Mouse (Mus musculus) midbrain, embryonic 16.5 days (tissue): ENCODE measurements around the gene Defa26. TPM values are rescaled to one million over a fixed set of nuclear protein-coding genes. Genes with fewer than 3 reads are reported as not detected.
"Not testable (repeated sequence)": the region's sequence is repeated elsewhere in the genome, so short reads cannot be mapped to it uniquely, and the experiment has no call there.

ENCODE experiments used
- ATAC-seq: fragments of 200-750 bp; cut with Nextera tagmentation; 2 replicates; pipeline ENCODE4 v1.8.0; 2017; ENCODE audit warnings: moderate TSS enrichment
- H3K27ac ChIP-seq: fragments of 300-500 bp; sonication (generic); 2 replicates; pipeline ENCODE4 v1.5.1; 2014; ENCODE audit warnings: mild to moderate bottlenecking, low read length, mixed read lengths
- H3K27me3 ChIP-seq: fragments of 300-500 bp; sonication (generic); 2 replicates; pipeline ENCODE4 v1.6.1; 2014; ENCODE audit warnings: low read depth, low read length, mixed read lengths; ENCODE audit not compliant: control insufficient read depth, insufficient read depth
- H3K36me3 ChIP-seq: fragments of 300-500 bp; sonication (generic); 2 replicates; pipeline ENCODE4 v1.6.1; 2014; ENCODE audit warnings: mild to moderate bottlenecking, low read length, moderate library complexity, mixed read lengths; ENCODE audit not compliant: control insufficient read depth, insufficient read depth
- H3K4me1 ChIP-seq: fragments of 300-500 bp; sonication (generic); 2 replicates; pipeline ENCODE4 v1.6.1; 2014; ENCODE audit warnings: mild to moderate bottlenecking, low read length, mixed read lengths; ENCODE audit not compliant: control insufficient read depth, insufficient read depth
- H3K4me2 ChIP-seq: fragments of 300-500 bp; sonication (generic); 2 replicates; pipeline ENCODE4 v1.6.1; 2014; ENCODE audit warnings: mild to moderate bottlenecking, low read length, mixed read lengths
- H3K4me3 ChIP-seq: fragments of 300-500 bp; sonication (generic); 2 replicates; pipeline ENCODE4 v1.5.1; 2014; ENCODE audit warnings: low read depth, mild to moderate bottlenecking, low read length, moderate library complexity, mixed read lengths
- H3K9ac ChIP-seq: fragments of 300-500 bp; sonication (generic); 2 replicates; pipeline ENCODE4 v1.6.1; 2014; ENCODE audit warnings: low read depth, low read length, mixed read lengths
- H3K9me3 ChIP-seq: fragments of 300-500 bp; sonication (generic); replicated peaks from 2 replicates; pipeline ENCODE4 v1.6.1; 2014; ENCODE audit warnings: mild to moderate bottlenecking, low read length, mixed read lengths; ENCODE audit not compliant: control insufficient read depth, poor library complexity, severe bottlenecking
- WGBS: fragments of 180-500 bp; shearing (Covaris S2); extraction: QIAGEN DNeasy Blood & Tissue Kit; methylation state at CpG from one replicate; pipeline ENCODE4 v1.1.7; 2014; 5-methylcytosine and 5-hydroxymethylcytosine counted together
- polyA plus RNA-seq: library from polyadenylated mRNA; unstranded; fragments of >200 nt; fragmentation: Nextera tagmentation; extraction: Ambion mirVana; gene quantifications from 2 replicates; pipeline ENCODE4 v1.2.1, GENCODE M21; 2015

Defa26 gene
- not detected in 2 replicates for polyA plus RNA-seq

DNA sequence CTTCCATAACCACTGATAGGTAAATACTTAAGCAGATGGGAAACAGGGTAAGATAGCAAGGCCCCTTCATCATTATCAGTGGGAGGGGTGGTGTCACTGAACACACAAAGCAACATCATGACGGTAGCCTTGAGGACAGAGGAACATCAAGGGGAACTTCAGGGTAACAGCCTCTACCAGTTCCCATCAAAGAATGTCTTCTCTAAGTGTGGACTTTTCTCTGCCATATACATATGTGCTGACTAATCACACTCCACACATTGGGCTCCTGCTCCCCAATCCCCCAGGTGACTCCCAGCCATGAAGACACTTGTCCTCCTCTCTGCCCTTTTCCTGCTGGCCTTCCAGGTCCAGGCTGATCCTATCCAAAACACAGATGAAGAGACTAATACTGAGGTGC lies at the start of gene Defa26:
Gene Defa26, plus strand, starts transcription at position 301 of the 400 bp plus-strand sequence.
- ATAC-seq, H3K36me3 ChIP-seq, H3K4me1 ChIP-seq, H3K9ac ChIP-seq, H3K4me2 ChIP-seq, H3K4me3 ChIP-seq, H3K27me3 ChIP-seq, H3K9me3 ChIP-seq, H3K27ac ChIP-seq: not testable (repeated sequence)
- WGBS: no CpG with 5 or more reads among the region's 1 CpGs

DNA sequence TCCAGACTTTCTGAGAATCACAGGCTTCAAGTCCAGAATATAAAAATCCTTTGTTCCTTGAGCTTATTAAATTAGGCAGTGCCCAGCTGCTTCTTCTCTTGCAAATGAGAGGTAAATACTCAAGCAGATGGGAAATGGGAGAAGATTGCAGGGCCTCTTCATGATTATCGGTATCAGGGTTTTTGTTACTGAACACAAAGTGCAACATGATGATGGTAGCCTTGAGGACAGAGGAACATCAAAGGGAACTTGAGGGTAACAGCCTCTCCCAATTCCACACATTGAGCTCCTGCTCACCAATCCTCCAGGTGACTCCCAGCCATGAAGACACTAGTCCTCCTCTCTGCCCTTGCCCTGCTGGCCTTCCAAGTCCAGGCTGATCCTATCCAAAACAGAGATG lies 35.3 kb upstream of the Defa26 start, which contains the start of gene Defa28:
Gene Defa28, plus strand, starts transcription at position 301 of the 400 bp plus-strand sequence.
- WGBS: no CpG with 5 or more reads among the region's 1 CpGs
- not testable (repeated sequence) for ATAC-seq, H3K27ac ChIP-seq

GRCm38 (mm10) chr8:21594408-21594807 lies 23.6 kb upstream of the Defa26 start, which contains the start of gene Gm7861:
Gene Gm7861, minus strand, starts transcription at chr8:21594508.
- H3K27me3 ChIP-seq, H3K4me3 ChIP-seq, H3K4me1 ChIP-seq, H3K9me3 ChIP-seq, H3K9ac ChIP-seq, H3K27ac ChIP-seq, H3K4me2 ChIP-seq, H3K36me3 ChIP-seq, ATAC-seq: not testable (repeated sequence)
- no CpG with 5 or more reads among the region's 1 CpGs for WGBS

More for the DNA sequence above, 35.3 kb upstream of the Defa26 start, which contains the start of gene Defa28:
- not testable (repeated sequence) for H3K9me3 ChIP-seq, H3K4me1 ChIP-seq, H3K4me2 ChIP-seq, H3K36me3 ChIP-seq, H3K4me3 ChIP-seq, H3K27me3 ChIP-seq, H3K9ac ChIP-seq

- H3K4me2 ChIP-seq, ATAC-seq, H3K36me3 ChIP-seq, H3K27me3 ChIP-seq, H3K4me3 ChIP-seq, H3K9ac ChIP-seq, H3K27ac ChIP-seq, H3K9me3 ChIP-seq, H3K4me1 ChIP-seq: not testable (repeated sequence)
- no CpG with 5 or more reads among the region's 2 CpGs for WGBS
Observed at GRCm38 (mm10) chr8:21655480-21655879, 37.5 kb downstream of the Defa26 start, which contains the start of gene Defa17. Gene Defa17, plus strand, starts transcription at chr8:21655780.

- ATAC-seq, H3K9me3 ChIP-seq, H3K4me1 ChIP-seq, H3K4me2 ChIP-seq, H3K27ac ChIP-seq, H3K4me3 ChIP-seq, H3K36me3 ChIP-seq, H3K27me3 ChIP-seq, H3K9ac ChIP-seq: not testable (repeated sequence)
- WGBS: 86% methylated on average over 1 of the region's 1 CpGs
Observed at GRCm38 (mm10) chr8:21665497-21665896, 47.5 kb downstream of the Defa26 start, which contains the start of gene Defa34. Gene Defa34, plus strand, starts transcription at chr8:21665797.

Other genes starting within 250 kb of the Defa26 start
- gene Defa2, start 239.7 kb upstream of the Defa26 start, polyA plus RNA-seq: not detected in 2 replicates
- gene Defa33, start 226.4 kb upstream of the Defa26 start, polyA plus RNA-seq: not detected in 2 replicates
- not detected in 2 replicates for gene Defa36, start 190.8 kb upstream of the Defa26 start, polyA plus RNA-seq
- not detected in 2 replicates for gene Gm7849, start 161.6 kb upstream of the Defa26 start, polyA plus RNA-seq
- not detected in 2 replicates for gene Defa20, start 108.9 kb upstream of the Defa26 start, polyA plus RNA-seq
- not detected in 2 replicates for gene Defa32, start 89.2 kb upstream of the Defa26 start, polyA plus RNA-seq
- gene Defa37, start 52.8 kb upstream of the Defa26 start, polyA plus RNA-seq: not detected in 2 replicates
- not detected in 2 replicates for gene Defa28, start 35.2 kb upstream of the Defa26 start, polyA plus RNA-seq
- gene Gm7861, start 23.7 kb upstream of the Defa26 start, polyA plus RNA-seq: not detected in 2 replicates
- gene Defa17, start 37.6 kb downstream of the Defa26 start, polyA plus RNA-seq: not detected in 2 replicates
- gene Defa34, start 47.6 kb downstream of the Defa26 start, polyA plus RNA-seq: not detected in 2 replicates
- gene AY761184, start 85.5 kb downstream of the Defa26 start, polyA plus RNA-seq: not detected in 2 replicates
- gene Defa24, start 116.3 kb downstream of the Defa26 start, polyA plus RNA-seq: not detected in 2 replicates
- gene Defb50, start 205.4 kb downstream of the Defa26 start, polyA plus RNA-seq: not detected in 2 replicates
- gene Defb2, start 221.7 kb downstream of the Defa26 start, polyA plus RNA-seq: not detected in 2 replicates
- not detected in 2 replicates for gene Defb10, start 240.7 kb downstream of the Defa26 start, polyA plus RNA-seq